Mouse (Mus musculus) midbrain, embryonic 14.5 days (tissue): ENCODE data around the gene Zfp706. TPM values are rescaled to one million over a fixed set of nuclear protein-coding genes. Genes with fewer than 3 reads are reported as not detected.

Experiments
- ATAC-seq: fragments of 200-750 bp; cut with Nextera tagmentation; 2 replicates; pipeline ENCODE4 v1.8.0; 2017; ENCODE audit warnings: moderate number of reproducible peaks, moderate library complexity; ENCODE audit not compliant: low FRiP score, low TSS enrichment
- DNase-seq: peaks from one replicate; pipeline ENCODE4 v3.0.0-alpha.2; 2015
- H3K27ac ChIP-seq: fragments of 300-500 bp; sonication (generic); replicated peaks from 2 replicates; pipeline ENCODE4 v1.5.1; 2014; ENCODE audit warnings: mild to moderate bottlenecking, low read depth, low read length, moderate library complexity
- H3K27me3 ChIP-seq: fragments of 300-500 bp; sonication (generic); 2 replicates; pipeline ENCODE4 v1.6.1; 2014; ENCODE audit warnings: low read length, control low read depth, mixed read lengths; ENCODE audit not compliant: control insufficient read depth, insufficient read depth
- H3K36me3 ChIP-seq: fragments of 300-500 bp; sonication (generic); 2 replicates; pipeline ENCODE4 v1.6.1; 2014; ENCODE audit warnings: low read length, control low read depth; ENCODE audit not compliant: control insufficient read depth, insufficient read depth
- H3K4me1 ChIP-seq: fragments of 300-500 bp; sonication (generic); 2 replicates; pipeline ENCODE4 v1.6.1; 2014; ENCODE audit warnings: mild to moderate bottlenecking, antibody characterized with exemption, low read length, control low read depth; ENCODE audit not compliant: control insufficient read depth, insufficient read depth
- H3K4me2 ChIP-seq: fragments of 300-500 bp; sonication (generic); 2 replicates; pipeline ENCODE4 v1.6.1; 2014; ENCODE audit warnings: mild to moderate bottlenecking, low read length, moderate library complexity
- H3K4me3 ChIP-seq: fragments of 300-500 bp; sonication (generic); replicated peaks from 2 replicates; pipeline ENCODE4 v1.5.1; 2014; ENCODE audit warnings: low read depth, low read length
- H3K9ac ChIP-seq: fragments of 300-500 bp; sonication (generic); replicated peaks from 2 replicates; pipeline ENCODE4 v1.6.1; 2014; ENCODE audit warnings: mild to moderate bottlenecking, low read length, moderate library complexity
- H3K9me3 ChIP-seq: fragments of 300-500 bp; sonication (generic); 2 replicates; pipeline ENCODE4 v1.6.1; 2016; ENCODE audit warnings: low read length, control low read depth, mixed read lengths; ENCODE audit not compliant: control insufficient read depth
- WGBS: fragments of 180-500 bp; shearing (Covaris S2); extraction: QIAGEN DNeasy Blood & Tissue Kit; methylation state at CpG from one replicate; pipeline ENCODE4 v1.1.7; 2014; 5-methylcytosine and 5-hydroxymethylcytosine counted together
- polyA plus RNA-seq: library from polyadenylated mRNA; unstranded; fragments of >200 nt; fragmentation: Nextera tagmentation; extraction: Ambion mirVana; gene quantifications from 2 replicates; pipeline ENCODE4 v1.2.1, GENCODE M21; 2014

Gene Zfp706
- polyA plus RNA-seq, 1 experiment from 2014 or later: 455 TPM

- no peak for DNase-seq
- H3K9me3 ChIP-seq: no peaks in the 10 kb centered on the region
- WGBS: 89% methylated on average over 22 of the region's 22 CpGs
- H3K9ac ChIP-seq: no peak overlapping the region
- no peaks in the 10 kb centered on the region for H3K36me3 ChIP-seq
- no peak for ATAC-seq
- peaks cover 16% of the 10 kb centered on the region for H3K4me1 ChIP-seq
- no peaks in the 10 kb centered on the region for H3K27me3 ChIP-seq
- no peak overlapping the region for H3K4me3 ChIP-seq
- no peak overlapping the region for H3K4me2 ChIP-seq
- H3K27ac ChIP-seq: no peak overlapping the region
Observed at GRCm38 (mm10) chr15:36948866-36949546, 58.6 kb downstream of the Zfp706 start.
